Mouse (Mus musculus): ENCODE results near the gene Disc1.

GRCm38 (mm10) chr8:125242382-125242781, 188.4 kb downstream of the Disc1 start:
- TF ChIP-seq EP300 (IDR thresholded peaks at IDR 0.05) (no peak), CTCF (IDR thresholded peaks at IDR 0.05) (no peak)
